Mouse (Mus musculus) mature B cell (primary cell): ENCODE data around the gene Inpp4a.

Experiments used
- in situ Hi-C: fragments of 300-500 bp; cut with MboI; formaldehyde crosslinking; loops from 2 replicates; pipeline ENCODE4 v1.14.3; 2019

Inpp4a gene

GRCm38 (mm10) chr1:37322690-37323089, 23.0 kb downstream of the Inpp4a start:
- in situ Hi-C loops, result no loop called here

DNA sequence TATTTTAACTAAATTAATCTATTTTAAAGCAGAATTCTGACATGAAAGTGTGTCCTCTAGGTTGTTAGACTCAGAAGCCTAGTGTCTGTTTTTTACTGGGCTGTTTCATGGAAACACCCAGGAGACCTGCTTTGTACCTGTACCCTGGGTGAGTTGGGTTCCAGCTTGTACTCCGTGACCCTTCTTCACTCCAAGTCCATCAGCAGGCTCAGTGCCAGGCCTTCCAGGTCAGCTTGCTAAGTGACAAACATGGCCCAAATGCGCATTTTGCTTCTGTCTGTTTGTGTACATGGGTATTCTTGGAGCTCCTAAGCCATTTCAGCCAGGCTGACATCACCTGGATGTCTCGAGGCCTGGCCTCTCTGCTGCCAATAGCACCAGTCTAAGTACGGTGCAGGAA, 23.5 kb downstream of the Inpp4a start:
- in situ Hi-C loops, result no loop called here

DNA sequence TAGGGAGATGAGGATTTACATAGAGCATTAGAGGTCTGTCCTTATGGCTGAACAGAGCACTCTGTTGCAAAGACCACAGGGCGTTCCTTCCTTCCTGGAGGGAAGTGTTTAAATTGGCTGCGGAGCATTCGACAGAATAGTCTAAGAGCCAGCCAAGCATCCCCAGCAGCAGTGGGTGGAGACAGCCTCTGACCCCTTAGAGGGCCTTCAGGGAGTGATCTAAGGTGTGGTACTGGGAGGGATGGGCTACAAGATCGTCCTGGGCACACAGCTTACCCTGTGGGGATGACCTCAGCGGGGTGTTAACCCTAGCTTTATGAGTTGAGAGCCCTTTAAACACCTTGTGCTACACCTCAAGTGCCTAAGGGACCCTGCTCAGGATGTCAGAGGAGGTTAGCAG, 24.9 kb downstream of the Inpp4a start:
- in situ Hi-C loops, result no loop called here

GRCm38 (mm10) chr1:37327311-37327710, 27.6 kb downstream of the Inpp4a start:
- in situ Hi-C loops, result no loop called here

DNA sequence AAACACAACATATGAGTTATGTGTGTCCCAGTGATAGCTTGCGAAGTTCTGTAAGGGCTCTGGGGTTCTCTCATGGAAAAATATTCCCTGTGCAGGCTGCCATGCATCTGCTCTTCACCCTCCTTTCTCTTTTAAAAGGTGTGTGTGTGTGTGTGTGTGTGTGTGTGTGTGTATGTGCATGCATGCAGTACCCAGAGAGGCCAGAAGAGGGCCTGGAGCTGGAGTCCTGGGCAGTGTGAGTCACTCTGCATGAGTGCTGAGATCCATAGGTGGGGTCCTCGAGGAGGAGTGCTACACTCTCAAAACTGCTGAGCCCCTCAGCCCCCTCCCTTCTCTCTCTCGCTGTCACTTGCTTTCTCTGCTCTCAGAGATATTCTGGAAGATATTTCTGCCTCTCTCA, 29.5 kb downstream of the Inpp4a start:
- in situ Hi-C loops, result no loop called here

- in situ Hi-C loops, result no loop called here
Observed at GRCm38 (mm10) chr1:37329831-37330230, 30.2 kb downstream of the Inpp4a start.

DNA sequence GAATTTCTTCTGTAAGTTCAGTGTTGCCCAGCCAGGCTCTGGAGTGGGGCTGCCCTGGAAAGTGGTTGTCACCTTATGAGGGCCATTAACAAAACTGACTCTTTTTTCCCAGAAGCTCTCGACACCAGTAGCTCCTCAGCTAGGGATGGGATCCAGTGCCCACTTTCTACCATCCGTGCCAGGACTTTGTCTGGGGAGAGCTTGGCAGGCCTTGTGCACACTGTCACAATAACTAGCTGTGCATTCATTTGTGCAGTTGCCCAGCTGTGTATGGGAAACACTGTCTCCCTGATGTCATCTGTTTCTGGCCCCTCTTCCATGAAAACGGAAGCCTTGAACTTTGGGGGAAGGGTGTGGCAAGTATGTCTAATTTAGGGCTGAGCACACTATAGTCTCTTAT, 33.1 kb downstream of the Inpp4a start:
- in situ Hi-C loops, result no loop called here

DNA sequence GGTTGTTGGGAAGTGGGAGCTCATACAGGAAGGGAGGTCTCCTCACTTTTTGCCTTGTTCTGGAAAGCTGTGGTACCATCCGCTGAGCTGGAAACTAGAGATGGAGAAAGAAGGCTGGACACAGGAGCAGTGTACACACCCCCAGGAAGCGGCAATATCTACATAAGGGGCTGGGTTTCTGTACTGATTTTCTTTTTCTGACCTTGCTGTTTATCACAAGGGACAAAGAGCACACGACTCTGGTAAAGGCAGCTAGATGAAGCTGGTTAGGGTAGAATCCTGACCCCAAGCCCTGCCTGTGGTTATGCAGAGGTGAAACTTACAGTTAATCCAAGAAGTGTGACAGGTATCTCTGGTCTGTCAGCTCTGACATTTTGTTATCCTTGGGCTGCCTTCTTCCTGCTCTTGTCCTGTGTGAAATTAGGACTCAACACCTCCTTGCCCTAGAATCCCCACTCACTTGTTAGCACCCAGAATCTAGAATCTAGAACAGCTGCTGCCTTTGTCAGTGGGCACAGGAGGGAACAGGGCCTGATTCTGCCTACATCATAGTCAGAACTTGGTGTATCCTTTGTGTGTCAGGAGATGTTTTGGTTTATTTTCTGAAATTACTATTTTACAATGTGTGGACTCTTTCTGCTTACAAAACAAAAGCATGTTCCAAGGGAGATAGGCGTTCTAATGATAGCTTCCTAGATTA, 34.2 kb downstream of the Inpp4a start:
- in situ Hi-C loops, result no loop called here

DNA sequence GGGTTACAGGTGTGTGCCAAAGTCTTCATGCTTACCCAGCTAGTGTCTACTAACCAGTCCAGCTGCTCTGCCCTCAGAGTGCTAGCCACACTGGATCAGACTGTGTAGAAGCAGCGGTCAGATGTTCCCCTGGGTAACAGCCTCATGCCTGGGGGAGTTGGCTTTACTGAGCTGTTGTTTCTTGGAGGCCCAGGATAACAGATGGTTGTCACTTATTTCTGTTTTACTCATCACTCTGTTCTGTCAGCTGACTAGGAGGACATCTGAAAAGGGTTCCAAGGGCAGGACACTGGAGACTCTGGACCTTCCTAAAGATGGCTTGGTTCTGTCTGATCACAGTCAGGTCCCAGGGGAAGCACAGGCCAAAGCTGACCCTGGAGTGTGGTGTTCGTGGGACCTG, 36.4 kb downstream of the Inpp4a start:
- in situ Hi-C loops, result no loop called here

GRCm38 (mm10) chr1:37336794-37337193, 37.1 kb downstream of the Inpp4a start:
- in situ Hi-C loops, result no loop called here

- in situ Hi-C loops, result no loop called here
Observed at GRCm38 (mm10) chr1:37337273-37337672, 37.6 kb downstream of the Inpp4a start.

GRCm38 (mm10) chr1:37339144-37339543, 39.5 kb downstream of the Inpp4a start:
- in situ Hi-C loops, result no loop called here

GRCm38 (mm10) chr1:37341347-37341746, 41.7 kb downstream of the Inpp4a start:
- in situ Hi-C loops, result no loop called here

GRCm38 (mm10) chr1:37341914-37342313, 42.2 kb downstream of the Inpp4a start:
- in situ Hi-C loops, result no loop called here

DNA sequence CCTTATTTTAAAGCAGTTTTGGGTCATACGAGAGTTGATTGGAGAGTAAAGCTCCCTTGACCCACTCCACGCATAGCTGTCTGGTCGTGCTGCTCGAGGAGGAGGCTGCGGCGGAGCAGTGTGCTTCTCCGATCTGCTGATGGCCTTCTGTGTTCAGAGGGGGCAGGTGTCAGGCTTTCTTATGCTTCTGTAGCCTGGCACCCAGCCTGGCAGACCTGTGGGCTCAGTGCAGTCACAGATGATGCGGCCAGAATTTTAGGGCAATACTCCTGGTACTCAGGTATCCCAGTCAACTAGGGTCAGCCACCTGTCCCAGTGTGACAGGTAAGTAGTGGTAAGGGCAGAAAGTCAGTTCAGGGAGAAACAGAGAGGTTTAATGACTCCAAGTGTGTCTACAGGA, 42.9 kb downstream of the Inpp4a start:
- in situ Hi-C loops, result no loop called here

- in situ Hi-C loops, result no loop called here
Observed at GRCm38 (mm10) chr1:37343265-37343664, 43.6 kb downstream of the Inpp4a start.

GRCm38 (mm10) chr1:37344223-37344916, 44.7 kb downstream of the Inpp4a start:
- in situ Hi-C loops, result no loop called here

DNA sequence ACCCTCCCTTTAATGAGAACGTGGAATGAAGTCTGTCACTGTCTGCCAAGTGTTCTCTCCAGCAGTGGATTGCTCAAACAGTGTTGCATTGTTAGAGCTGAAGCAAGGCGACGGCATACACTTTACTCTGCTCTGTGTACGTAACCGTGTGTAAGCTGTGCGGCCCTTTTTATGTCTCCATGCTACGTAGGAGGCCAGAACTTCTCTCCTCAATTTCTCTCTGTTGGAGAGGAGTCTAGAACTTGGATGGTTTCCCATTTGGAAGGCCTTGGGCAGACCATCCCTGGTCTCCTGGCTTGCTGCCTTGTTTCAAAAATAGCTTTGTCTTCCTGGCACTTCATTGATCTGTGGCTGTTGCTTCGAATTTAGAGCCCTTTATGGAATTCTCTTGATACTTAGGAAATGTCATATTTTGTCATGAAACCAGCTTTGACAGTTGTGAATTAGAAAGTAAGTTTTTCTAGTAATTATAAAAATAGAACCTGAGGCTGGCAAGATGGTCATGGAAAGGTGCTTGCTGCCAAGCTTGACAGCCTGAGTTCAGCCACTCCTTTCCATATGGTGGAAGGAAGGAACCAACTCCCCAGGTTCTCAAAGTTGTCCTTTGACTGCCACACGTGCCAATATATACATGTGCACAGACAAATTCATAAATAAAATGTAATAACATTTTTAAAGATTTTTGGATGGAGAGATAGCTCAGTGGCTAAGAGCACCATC, 47.9 kb downstream of the Inpp4a start:
- in situ Hi-C loops, result no loop called here

GRCm38 (mm10) chr1:37350886-37351651, 51.4 kb downstream of the Inpp4a start:
- in situ Hi-C loops, result no loop called here

- in situ Hi-C loops, result no loop called here
Observed at GRCm38 (mm10) chr1:37351961-37352360, 52.3 kb downstream of the Inpp4a start.

GRCm38 (mm10) chr1:37353456-37353855, 53.8 kb downstream of the Inpp4a start:
- in situ Hi-C loops, result no loop called here

GRCm38 (mm10) chr1:37355492-37355891, 55.8 kb downstream of the Inpp4a start:
- in situ Hi-C loops, result no loop called here
